Mouse (Mus musculus) 3134 (cell line): ENCODE measurements around the gene Rab3c.

Source experiments
- DNase-seq: peaks from one replicate; pipeline ENCODE4 v3.0.0-alpha.2; 2011; ENCODE audit warnings: low spot score; ENCODE audit not compliant: insufficient read length; ENCODE audit errors: extremely low read depth

The Rab3c gene

GRCm38 (mm10) chr13:110024381-110025161, 256.2 kb downstream of the Rab3c start:
- DNase-seq = no peak

GRCm38 (mm10) chr13:110023031-110023430, 257.8 kb downstream of the Rab3c start:
- no peak for DNase-seq

- DNase-seq = no peak
These were observed 261.0 kb downstream of the Rab3c start for GRCm38 (mm10) chr13:110019774-110020173.

GRCm38 (mm10) chr13:110018941-110019743, 261.7 kb downstream of the Rab3c start:
- no peak for DNase-seq

GRCm38 (mm10) chr13:110018431-110018901, 262.3 kb downstream of the Rab3c start:
- no peak for DNase-seq

GRCm38 (mm10) chr13:110012029-110012428, 268.8 kb downstream of the Rab3c start:
- no peak for DNase-seq

GRCm38 (mm10) chr13:110010876-110011275, 269.9 kb downstream of the Rab3c start:
- no peak for DNase-seq

GRCm38 (mm10) chr13:110008539-110008938, 272.3 kb downstream of the Rab3c start:
- DNase-seq = no peak

- DNase-seq = no peak
These were observed 274.6 kb downstream of the Rab3c start for GRCm38 (mm10) chr13:110006106-110006781.
